Mouse (Mus musculus): ENCODE measurements around the gene Sun3. TPM values are rescaled to one million over a fixed set of nuclear protein-coding genes. Genes with fewer than 3 reads are reported as not detected.

Sun3 gene
- polyA plus RNA-seq, 1 experiment from 2014 or later = not detected

- Histone ChIP-seq H3K36me3 (ENCODE audit: control insufficient read depth, insufficient read depth, low read length) (no peaks in the 10 kb centered on the region), H3K4me3 (ENCODE audit: low read length) (no peak overlapping the region), H3K27ac (ENCODE audit: low read depth, low read length) (no peak overlapping the region), H3K4me1 (ENCODE audit: control insufficient read depth, insufficient read depth, low read length) (0 out of 2 replicates have a peak, but pooled peaks cover 4% of the 10 kb centered on the region), H3K9ac (ENCODE audit: low read depth, low read length) (no peak overlapping the region), H3K9me3 (ENCODE audit: control insufficient read depth, low read length) (no peaks in the 10 kb centered on the region), H3K27me3 (ENCODE audit: control insufficient read depth, insufficient read depth, low read length) (peaks cover 18% of the 10 kb centered on the region; the same call in 1 of the 2 replicates), H3K4me2 (replicated peaks; ENCODE audit: low read depth, low read length) (no peak overlapping the region)
- ATAC-seq (ENCODE audit: low FRiP score, low TSS enrichment) = no peak
- WGBS = 80% methylated on average over 5 of the region's 5 CpGs
Observed at GRCm38 (mm10) chr11:9047044-9047443, 1.7 kb downstream of the Sun3 start.

- 86% methylated on average over 2 of the region's 2 CpGs for WGBS
- H3K36me3 ChIP-seq (ENCODE audit: control insufficient read depth, insufficient read depth, low read length) = no peaks in the 10 kb centered on the region
- no peak overlapping the region for H3K4me2 ChIP-seq (replicated peaks; ENCODE audit: low read depth, low read length)
- 0 out of 2 replicates have a peak, but pooled peaks cover 4% of the 10 kb centered on the region for H3K4me1 ChIP-seq (ENCODE audit: control insufficient read depth, insufficient read depth, low read length)
- no peak overlapping the region for H3K4me3 ChIP-seq (ENCODE audit: low read length)
- H3K27ac ChIP-seq (ENCODE audit: low read depth, low read length) = no peak overlapping the region
- H3K9me3 ChIP-seq (ENCODE audit: control insufficient read depth, low read length) = no peaks in the 10 kb centered on the region
- ATAC-seq (ENCODE audit: low FRiP score, low TSS enrichment) = no peak
- H3K9ac ChIP-seq (ENCODE audit: low read depth, low read length) = no peak overlapping the region
- peaks cover 18% of the 10 kb centered on the region; the same call in 1 of the 2 replicates for H3K27me3 ChIP-seq (ENCODE audit: control insufficient read depth, insufficient read depth, low read length)
Observed at GRCm38 (mm10) chr11:9046546-9046945, 2.2 kb downstream of the Sun3 start.

- H3K27ac ChIP-seq (ENCODE audit: low read depth, low read length) = no peak overlapping the region
- no peak overlapping the region for H3K4me2 ChIP-seq (replicated peaks; ENCODE audit: low read depth, low read length)
- H3K4me1 ChIP-seq (ENCODE audit: control insufficient read depth, insufficient read depth, low read length) = no peaks in the 10 kb centered on the region
- H3K4me3 ChIP-seq (ENCODE audit: low read length) = no peak overlapping the region
- 85% methylated on average over 2 of the region's 2 CpGs for WGBS
- no peaks in the 10 kb centered on the region for H3K9me3 ChIP-seq (ENCODE audit: control insufficient read depth, low read length)
- no peak for ATAC-seq (ENCODE audit: low FRiP score, low TSS enrichment)
- H3K36me3 ChIP-seq (ENCODE audit: control insufficient read depth, insufficient read depth, low read length) = no peaks in the 10 kb centered on the region
- H3K27me3 ChIP-seq (ENCODE audit: control insufficient read depth, insufficient read depth, low read length) = no peaks in the 10 kb centered on the region
- no peak overlapping the region for H3K9ac ChIP-seq (ENCODE audit: low read depth, low read length)
Observed at GRCm38 (mm10) chr11:9031530-9031929, 17.3 kb downstream of the Sun3 start.

GRCm38 (mm10) chr11:9025211-9025610, 23.6 kb downstream of the Sun3 start:
- Histone ChIP-seq H3K36me3 (ENCODE audit: control insufficient read depth, insufficient read depth, low read length) (no peaks in the 10 kb centered on the region), H3K9me3 (ENCODE audit: control insufficient read depth, low read length) (no peaks in the 10 kb centered on the region), H3K4me3 (ENCODE audit: low read length) (no peak overlapping the region), H3K9ac (ENCODE audit: low read depth, low read length) (no peak overlapping the region), H3K27me3 (ENCODE audit: control insufficient read depth, insufficient read depth, low read length) (no peaks in the 10 kb centered on the region), H3K4me1 (ENCODE audit: control insufficient read depth, insufficient read depth, low read length) (no peaks in the 10 kb centered on the region), H3K27ac (ENCODE audit: low read depth, low read length) (no peak overlapping the region), H3K4me2 (replicated peaks; ENCODE audit: low read depth, low read length) (no peak overlapping the region)
- ATAC-seq (ENCODE audit: low FRiP score, low TSS enrichment) = no peak
- 77% methylated on average over 3 of the region's 3 CpGs for WGBS

GRCm38 (mm10) chr11:9024782-9025181, 24.0 kb downstream of the Sun3 start:
- Histone ChIP-seq H3K4me3 (ENCODE audit: low read length) (no peak overlapping the region), H3K4me1 (ENCODE audit: control insufficient read depth, insufficient read depth, low read length) (no peaks in the 10 kb centered on the region), H3K36me3 (ENCODE audit: control insufficient read depth, insufficient read depth, low read length) (no peaks in the 10 kb centered on the region), H3K4me2 (replicated peaks; ENCODE audit: low read depth, low read length) (no peak overlapping the region), H3K9me3 (ENCODE audit: control insufficient read depth, low read length) (no peaks in the 10 kb centered on the region), H3K27ac (ENCODE audit: low read depth, low read length) (no peak overlapping the region), H3K27me3 (ENCODE audit: control insufficient read depth, insufficient read depth, low read length) (no peaks in the 10 kb centered on the region), H3K9ac (ENCODE audit: low read depth, low read length) (no peak overlapping the region)
- ATAC-seq (ENCODE audit: low FRiP score, low TSS enrichment) = no peak
- WGBS = 81% methylated on average over 7 of the region's 7 CpGs

GRCm38 (mm10) chr11:9020207-9020606, 28.6 kb downstream of the Sun3 start:
- H3K4me1 ChIP-seq (ENCODE audit: control insufficient read depth, insufficient read depth, low read length) = no peaks in the 10 kb centered on the region
- no peaks in the 10 kb centered on the region for H3K36me3 ChIP-seq (ENCODE audit: control insufficient read depth, insufficient read depth, low read length)
- no peaks in the 10 kb centered on the region for H3K9me3 ChIP-seq (ENCODE audit: control insufficient read depth, low read length)
- H3K4me2 ChIP-seq (replicated peaks; ENCODE audit: low read depth, low read length) = no peak overlapping the region
- H3K4me3 ChIP-seq (ENCODE audit: low read length) = no peak overlapping the region
- H3K27ac ChIP-seq (ENCODE audit: low read depth, low read length) = no peak overlapping the region
- no peak for ATAC-seq (ENCODE audit: low FRiP score, low TSS enrichment)
- H3K27me3 ChIP-seq (ENCODE audit: control insufficient read depth, insufficient read depth, low read length) = no peaks in the 10 kb centered on the region
- no peak overlapping the region for H3K9ac ChIP-seq (ENCODE audit: low read depth, low read length)
- 88% methylated on average over 5 of the region's 5 CpGs for WGBS

- no peak for ATAC-seq (ENCODE audit: low FRiP score, low TSS enrichment)
- Histone ChIP-seq H3K9me3 (ENCODE audit: control insufficient read depth, low read length) (no peaks in the 10 kb centered on the region), H3K4me1 (ENCODE audit: control insufficient read depth, insufficient read depth, low read length) (no peaks in the 10 kb centered on the region), H3K27ac (ENCODE audit: low read depth, low read length) (no peak overlapping the region), H3K36me3 (ENCODE audit: control insufficient read depth, insufficient read depth, low read length) (no peaks in the 10 kb centered on the region), H3K9ac (ENCODE audit: low read depth, low read length) (no peak overlapping the region), H3K27me3 (ENCODE audit: control insufficient read depth, insufficient read depth, low read length) (no peaks in the 10 kb centered on the region), H3K4me2 (replicated peaks; ENCODE audit: low read depth, low read length) (no peak overlapping the region), H3K4me3 (ENCODE audit: low read length) (no peak overlapping the region)
- WGBS = 85% methylated on average over 6 of the region's 6 CpGs
Observed at GRCm38 (mm10) chr11:9018491-9019267, 30.1 kb downstream of the Sun3 start.

GRCm38 (mm10) chr11:9014740-9015139, 34.1 kb downstream of the Sun3 start:
- H3K4me2 ChIP-seq (replicated peaks; ENCODE audit: low read depth, low read length) = no peak overlapping the region
- H3K27ac ChIP-seq (ENCODE audit: low read depth, low read length) = no peak overlapping the region
- H3K4me1 ChIP-seq (ENCODE audit: control insufficient read depth, insufficient read depth, low read length) = peaks cover 6% of the 10 kb centered on the region; the same call in 1 of the 2 replicates
- 58% methylated on average over 3 of the region's 3 CpGs for WGBS
- no peak overlapping the region for H3K4me3 ChIP-seq (ENCODE audit: low read length)
- no peaks in the 10 kb centered on the region for H3K9me3 ChIP-seq (ENCODE audit: control insufficient read depth, low read length)
- no peak overlapping the region for H3K9ac ChIP-seq (ENCODE audit: low read depth, low read length)
- ATAC-seq (ENCODE audit: low FRiP score, low TSS enrichment) = no peak
- no peaks in the 10 kb centered on the region for H3K27me3 ChIP-seq (ENCODE audit: control insufficient read depth, insufficient read depth, low read length)
- H3K36me3 ChIP-seq (ENCODE audit: control insufficient read depth, insufficient read depth, low read length) = no peaks in the 10 kb centered on the region

- H3K27ac ChIP-seq (ENCODE audit: low read depth, low read length) = peak overlapping the region; percentile 94; the same call in 1 of the 2 replicates
- peak; percentile 21; the same call in 1 of the 2 replicates for ATAC-seq (ENCODE audit: low FRiP score, low TSS enrichment)
- WGBS = 2% methylated on average over 3 of the region's 3 CpGs
- no peaks in the 10 kb centered on the region for H3K27me3 ChIP-seq (ENCODE audit: control insufficient read depth, insufficient read depth, low read length)
- no peaks in the 10 kb centered on the region for H3K9me3 ChIP-seq (ENCODE audit: control insufficient read depth, low read length)
- peak overlapping the region; percentile 73 for H3K4me2 ChIP-seq (replicated peaks; ENCODE audit: low read depth, low read length)
- H3K36me3 ChIP-seq (ENCODE audit: control insufficient read depth, insufficient read depth, low read length) = peaks cover 18% of the 10 kb centered on the region
- peaks cover 9% of the 10 kb centered on the region; the same call in 1 of the 2 replicates for H3K4me1 ChIP-seq (ENCODE audit: control insufficient read depth, insufficient read depth, low read length)
- H3K9ac ChIP-seq (ENCODE audit: low read depth, low read length) = peak overlapping the region; percentile 91
- peak overlapping the region; percentile 82 for H3K4me3 ChIP-seq (ENCODE audit: low read length)
Observed at GRCm38 (mm10) chr11:9011348-9011747, 37.4 kb downstream of the Sun3 start.
